Mouse (Mus musculus) thymus, postnatal 4 days (tissue): ENCODE measurements around the gene Rmdn3.

ENCODE experiments used
- DNase-seq: peaks from one replicate; pipeline ENCODE4 v3.0.0; 2021

The Rmdn3 gene

DNA sequence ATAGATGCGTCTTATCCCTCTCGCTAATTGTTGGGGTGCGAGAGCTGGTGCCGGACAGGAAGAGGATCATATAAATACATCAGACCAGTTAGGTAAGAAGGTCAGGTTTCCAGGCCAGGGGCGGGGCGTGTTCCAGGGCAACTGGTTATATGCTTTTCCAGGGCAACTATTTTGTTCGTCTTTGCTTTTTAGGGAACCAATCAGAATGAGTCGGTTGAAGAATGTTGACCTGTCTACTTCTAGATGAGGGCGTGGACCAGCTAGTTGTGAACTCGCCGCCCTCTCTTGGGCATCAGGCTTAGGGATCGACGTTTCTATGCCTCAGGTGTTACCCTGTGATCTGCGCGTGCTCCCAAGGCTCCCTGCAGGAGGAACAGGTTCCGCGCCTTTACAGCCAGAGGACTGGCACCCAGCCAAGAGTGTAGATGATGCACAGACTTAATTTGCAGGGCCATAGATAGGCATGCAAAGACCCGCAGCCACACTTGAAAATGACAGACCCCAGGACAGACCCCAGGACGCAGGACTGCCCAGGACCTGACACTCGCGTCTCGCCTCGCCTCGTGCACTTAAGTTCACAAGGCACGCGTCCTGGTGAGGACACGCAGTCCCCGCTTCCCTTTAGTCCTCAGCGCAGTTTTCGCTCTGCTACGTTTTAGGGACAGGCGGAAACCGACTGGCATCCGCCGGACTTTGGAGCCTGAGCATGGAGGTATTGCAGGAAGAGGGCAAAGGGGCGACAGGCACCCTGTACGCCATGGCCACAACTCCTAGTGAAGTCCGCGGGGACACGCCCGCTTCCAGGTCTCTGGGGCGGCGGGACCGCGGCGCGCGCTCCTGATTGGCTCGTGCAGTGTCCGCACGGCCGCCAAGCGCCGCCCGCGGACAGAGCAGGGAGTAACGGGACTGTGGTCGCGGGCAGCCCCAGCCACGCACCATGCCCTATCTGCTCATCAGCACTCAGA, 10.3 kb upstream of the Rmdn3 start, which contains the start of gene Gchfr:
TSS of gene Gchfr (plus strand) at position 873 of the 965 bp plus-strand sequence.
- peak; percentile 27 for DNase-seq

DNA sequence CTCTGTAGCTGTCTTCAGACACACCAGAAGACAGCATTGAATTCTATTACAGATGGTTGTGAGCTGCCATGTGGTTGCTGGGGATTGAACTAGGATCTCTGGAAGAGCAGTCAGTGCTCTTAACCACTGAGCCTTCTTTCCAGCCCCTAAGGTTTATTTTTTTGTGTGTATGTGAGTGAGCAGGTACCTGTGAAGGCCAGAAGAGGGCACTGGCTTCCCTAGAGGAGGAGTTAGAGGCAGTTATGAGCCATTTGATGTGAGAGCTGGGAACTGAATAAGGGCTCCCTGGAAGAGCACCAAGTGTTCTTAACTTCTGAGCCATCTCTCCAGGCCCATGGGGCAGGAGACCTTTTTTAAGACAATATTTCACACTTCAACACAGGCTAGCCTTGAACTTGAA, 8.6 kb upstream of the Rmdn3 start:
- DNase-seq, result no peak

DNA sequence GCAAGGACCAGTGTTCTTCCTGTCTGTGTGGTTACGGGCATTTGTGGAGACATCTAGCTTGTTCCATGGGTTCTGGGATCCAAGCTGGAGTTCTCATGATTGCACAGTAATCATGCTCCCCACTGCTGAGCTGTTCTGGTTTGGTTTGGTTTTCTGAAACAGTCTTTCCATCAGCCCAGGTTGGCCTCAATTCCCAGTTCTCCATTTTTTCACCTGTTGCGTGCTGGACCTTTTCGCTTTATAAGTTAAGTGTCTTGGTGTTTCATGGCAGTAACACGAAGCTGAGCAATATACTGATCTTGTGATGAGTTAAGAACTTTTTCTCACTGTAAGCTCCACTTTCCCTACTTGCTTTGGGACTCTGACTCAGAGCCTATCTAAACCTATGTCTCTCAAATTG, 7.2 kb upstream of the Rmdn3 start:
- DNase-seq, result no peak

DNA sequence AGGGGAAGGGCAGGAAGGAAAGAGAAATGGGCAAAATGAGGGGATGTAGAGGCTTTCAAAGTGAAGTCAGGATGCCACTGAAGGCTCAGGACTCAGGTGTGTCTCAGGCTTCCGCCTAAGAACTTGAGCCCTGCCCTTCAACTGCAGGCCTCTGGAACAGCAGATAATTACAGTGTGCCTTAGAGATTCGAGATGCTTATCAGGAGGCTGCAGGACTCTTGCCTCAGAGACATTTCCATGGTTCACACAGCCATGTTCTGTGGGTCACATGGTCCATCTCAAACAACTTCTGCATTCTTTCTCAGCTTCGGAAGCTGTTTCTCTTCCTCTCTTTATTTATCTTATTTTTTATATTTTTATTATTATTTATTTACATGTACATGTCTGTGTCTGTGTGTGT, 6.3 kb upstream of the Rmdn3 start:
- DNase-seq, result no peak

DNA sequence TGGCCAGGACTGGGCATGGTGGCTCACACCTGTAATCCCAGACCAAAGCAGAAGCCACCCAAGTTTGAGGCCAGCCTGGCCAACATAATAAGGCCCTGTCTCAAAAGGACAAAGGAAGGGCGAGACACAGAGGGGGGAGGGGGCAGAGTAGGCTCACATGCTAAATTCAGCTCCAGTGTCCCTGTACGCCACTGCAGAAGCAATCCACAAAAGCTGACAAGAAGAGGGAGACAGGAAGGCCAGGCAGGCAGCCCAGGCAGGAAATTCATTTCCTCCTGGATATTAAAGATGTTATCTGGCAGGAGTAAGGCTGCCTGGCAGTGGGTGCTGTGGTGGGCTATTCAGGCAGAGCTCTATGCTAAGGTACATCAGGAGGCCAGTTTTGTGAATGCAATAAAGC, 4.4 kb upstream of the Rmdn3 start:
- no peak for DNase-seq

DNA sequence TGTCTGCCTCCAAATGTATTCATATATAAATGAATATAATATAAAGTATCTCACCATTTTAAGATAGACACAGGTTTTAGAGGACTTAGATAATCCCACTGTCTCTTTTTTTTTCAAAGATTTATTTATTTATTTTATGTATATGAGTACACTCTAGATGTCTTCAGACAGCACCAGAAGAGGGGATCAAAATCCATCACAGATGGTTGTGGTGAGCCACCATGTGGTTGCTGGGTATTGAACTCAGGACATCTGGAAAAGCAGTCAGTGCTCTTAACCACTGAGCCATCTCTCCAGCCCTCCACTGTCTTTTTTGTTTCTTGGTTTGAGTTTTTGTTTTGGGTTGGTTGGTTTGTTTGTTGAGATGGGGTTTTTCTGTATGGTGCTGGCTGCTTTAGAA, 1.0 kb upstream of the Rmdn3 start:
- no peak for DNase-seq

DNA sequence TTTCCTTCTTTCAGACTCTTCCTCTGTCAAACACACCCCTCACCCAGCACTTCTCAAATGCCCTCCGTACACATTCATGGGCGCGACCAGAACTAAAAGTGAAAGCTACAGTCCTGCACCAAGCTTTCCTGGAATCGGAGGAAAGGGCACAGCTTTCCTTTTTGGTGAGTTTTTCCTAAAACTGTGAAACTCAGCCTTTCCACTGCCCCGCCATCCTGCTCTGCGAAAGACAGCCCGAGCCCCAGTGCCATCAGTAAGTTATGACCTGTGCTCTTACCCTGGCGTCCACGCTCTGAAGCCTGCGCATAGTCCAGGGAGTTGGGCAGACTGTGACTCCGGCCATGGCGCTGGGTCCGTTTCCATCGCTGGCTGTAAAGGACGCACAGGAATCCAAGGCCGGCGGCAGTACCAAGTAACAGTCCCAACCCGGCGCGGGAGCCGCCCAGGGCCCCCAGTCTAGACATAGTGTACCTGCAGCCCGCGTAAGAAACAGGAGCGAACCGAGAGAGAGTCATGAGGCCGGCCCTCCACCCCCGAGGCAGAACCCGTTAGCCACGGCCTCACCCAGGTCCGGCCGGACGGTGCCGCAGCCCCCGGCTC, 653 bp downstream of the Rmdn3 start:
- DNase-seq, result no peak

DNA sequence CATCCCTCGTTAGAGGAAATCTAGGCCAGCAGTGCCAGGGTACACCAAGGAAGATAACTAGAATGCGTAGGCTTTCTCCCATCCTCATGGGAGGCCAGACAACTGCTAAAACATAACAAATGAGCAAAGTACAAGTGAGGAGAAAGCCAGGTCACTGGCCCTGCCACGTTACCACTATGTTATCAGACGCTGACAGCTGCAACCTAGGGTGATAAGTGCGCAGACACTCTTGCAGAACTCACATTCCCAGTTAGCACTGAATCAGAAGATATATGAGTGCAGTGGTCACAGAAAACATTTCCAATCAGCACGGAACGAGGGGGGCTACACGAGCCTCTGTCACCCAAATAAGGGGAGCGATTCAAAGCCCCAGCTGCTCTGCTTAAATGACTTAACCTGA, 1.4 kb downstream of the Rmdn3 start:
- DNase-seq, result no peak

DNA sequence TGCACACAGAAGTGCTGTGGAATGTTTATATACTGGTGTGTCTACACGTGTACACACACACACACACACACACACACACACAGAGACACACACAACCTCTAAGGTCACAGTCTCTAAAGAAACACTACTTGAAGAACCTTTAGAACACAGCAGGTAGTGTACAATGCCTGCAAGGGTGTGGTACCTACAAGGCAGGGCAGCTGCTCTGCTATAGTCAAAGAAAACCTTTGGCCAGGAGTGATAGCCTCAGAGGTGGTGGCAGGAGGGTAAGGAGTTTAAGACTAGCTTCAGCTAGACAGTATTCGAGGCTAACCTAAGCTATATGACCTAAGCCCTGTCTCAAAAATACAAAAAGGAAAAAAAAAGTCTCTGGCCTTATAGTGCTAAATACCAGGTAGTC, 2.2 kb downstream of the Rmdn3 start:
- no peak for DNase-seq

DNA sequence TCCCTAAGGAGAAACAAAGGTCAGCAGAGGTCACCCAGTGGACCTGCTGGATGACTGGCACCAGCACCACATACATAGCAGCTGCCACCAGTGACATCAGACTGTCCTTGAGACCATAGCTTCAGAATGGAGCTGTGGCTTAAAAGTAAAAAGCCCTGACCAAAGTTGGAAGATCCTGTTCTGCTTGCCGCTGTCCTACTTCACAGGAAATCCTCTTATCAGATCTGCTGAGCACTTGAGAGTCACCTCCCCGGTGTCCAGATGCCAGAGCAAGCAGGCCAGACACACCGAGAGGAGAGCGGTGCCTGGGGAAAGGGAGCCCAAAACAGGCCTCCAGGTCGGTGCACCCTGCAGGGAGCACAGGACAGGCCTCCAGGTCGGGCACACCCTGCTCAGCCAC, 4.6 kb downstream of the Rmdn3 start:
- no peak for DNase-seq

DNA sequence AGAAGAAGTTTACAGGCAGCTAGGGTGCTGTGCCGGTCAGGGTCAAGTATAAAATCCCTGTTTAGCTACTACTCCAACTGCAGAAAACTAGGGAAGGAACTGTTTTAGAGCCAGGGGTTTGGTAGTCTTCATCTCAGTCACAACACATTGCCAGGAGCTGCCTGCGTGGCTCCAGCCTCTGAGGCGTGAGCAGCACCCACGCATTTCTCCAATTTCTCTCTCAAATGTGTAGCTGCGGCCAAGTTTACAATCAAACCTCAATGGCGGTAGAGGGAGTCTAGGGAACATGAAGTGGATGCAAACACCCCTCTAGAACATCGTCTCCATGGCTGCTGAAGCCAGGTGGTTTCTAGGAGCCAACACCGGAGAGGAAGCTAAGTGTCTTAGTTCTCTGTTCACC, 9.1 kb downstream of the Rmdn3 start:
- no peak for DNase-seq

DNA sequence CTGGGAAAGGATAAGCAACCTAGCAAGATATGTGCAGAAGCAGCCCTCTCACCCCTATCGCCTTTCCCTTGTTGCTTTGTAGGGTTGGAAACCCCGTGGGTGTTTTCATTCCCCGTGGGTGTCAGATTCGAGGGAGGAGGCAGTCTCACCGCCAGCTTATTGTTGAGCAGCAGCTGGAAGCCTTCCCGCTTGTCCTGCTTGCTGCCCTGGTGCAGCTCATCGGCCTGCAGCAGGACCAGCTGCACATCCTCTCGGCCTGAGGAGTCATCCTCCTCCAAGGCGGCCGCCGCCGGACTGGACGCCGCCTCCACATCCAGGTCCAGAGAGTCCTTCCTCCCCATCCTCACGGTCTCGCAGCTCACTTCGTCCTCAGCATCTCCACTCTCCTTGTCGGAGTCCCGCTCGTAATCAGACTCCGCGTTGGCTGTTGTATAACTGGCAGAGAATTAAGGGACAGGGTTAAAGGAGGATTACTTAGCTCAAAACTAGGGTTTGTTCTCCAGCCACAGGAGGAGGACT, 9.6 kb downstream of the Rmdn3 start:
- no peak for DNase-seq

DNA sequence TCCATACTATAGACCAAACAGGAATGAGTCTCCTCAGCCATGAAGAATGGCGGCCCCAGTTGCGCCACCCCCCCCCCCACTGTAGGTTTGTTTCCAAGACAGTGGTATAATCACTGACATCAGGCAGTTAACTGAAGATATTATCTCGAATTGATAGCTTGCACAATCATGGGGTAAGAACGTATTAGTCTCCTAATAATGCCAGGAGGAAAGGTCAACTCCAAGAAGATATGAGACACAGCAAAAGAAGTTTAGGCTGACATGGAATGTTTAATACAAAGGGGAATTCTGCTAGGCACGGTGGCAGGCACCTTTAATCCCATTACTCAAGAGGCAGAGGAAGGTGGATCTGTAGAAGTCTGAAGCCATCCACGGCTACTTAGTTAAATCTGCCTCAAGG, 10.4 kb downstream of the Rmdn3 start:
- DNase-seq, result no peak

DNA sequence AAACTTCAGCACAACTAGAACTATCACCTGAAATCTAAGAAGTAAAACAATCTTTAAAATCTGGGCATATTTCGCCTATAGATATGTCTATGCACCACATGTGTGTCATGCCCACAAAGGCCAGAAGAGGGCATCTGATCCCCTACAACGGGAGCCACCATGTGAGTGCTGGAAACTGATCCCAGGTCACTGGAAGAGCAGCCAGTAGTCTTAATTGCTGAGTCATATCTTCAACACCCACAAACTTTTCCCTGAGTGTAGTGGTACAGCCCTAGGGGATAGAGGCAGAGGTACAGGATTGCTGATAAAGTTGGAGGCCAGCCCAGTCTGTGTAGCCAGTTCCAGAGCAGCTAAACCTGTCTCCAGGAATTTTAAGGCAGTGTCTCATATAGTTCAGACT, 11.6 kb downstream of the Rmdn3 start:
- peak; percentile 39 for DNase-seq

DNA sequence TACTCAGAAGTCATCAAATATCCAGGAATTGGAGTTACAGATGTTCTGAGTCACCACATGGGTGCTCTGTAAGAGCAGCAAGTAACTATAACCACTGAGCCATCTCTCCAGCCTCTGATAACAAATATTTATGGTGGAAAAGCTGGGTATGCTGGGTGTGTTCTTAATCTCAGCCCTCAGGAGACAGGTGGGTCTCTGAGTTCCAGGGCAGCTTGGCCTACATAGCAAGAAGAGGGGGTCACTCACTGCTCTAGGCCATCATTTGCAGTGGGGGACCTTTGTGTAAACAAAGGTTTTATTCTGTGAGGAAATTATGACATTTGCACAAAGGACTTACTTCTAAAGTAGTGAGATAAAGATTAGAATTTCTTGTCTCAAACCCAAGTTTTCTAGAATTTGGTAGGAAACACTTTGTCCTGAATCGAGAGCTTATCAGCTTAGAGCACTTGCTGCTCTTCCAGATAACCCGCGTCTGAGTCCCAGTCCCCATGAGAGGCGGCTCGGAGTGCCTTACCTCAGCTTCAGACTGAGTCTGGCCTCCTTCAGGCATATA, 20.4 kb downstream of the Rmdn3 start:
- DNase-seq, result no peak

DNA sequence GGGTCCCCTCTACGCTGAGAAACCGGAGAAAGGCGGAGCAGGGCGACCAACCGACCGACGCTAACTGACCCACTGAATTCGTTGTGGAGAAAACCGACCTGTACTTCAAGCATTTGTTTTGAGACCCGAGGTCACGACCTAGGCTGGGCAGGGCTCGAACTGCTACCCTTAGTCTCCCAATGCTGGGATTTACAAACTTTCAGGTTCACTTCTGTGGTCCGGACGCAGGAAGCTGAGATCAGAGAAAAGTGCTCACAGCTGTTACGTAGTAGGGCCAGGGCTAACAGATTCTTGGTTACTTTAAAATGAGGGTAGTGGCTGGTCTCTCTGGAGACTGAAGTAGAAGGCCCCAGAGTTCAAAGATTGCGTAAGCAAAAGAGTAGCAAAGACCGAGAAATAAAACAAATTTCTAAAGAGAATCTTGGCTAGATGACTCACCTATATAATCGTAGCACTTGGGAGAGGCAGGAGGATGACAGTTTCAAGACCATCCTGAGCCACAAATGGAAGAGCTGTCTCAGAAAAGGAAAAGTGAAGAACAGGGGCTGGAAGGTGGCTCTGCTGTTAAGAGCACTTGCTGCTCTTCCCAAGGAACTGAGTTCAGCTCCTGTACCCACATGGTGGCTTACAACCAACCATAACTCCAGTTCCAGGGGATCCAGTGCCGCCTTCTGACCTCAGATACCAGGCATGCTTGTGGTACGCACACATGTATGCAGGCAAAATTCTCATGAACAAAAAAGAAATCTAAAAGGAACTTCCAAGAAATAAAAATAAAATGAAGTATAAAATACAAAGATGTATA, 43.5 kb downstream of the Rmdn3 start:
- DNase-seq, result no peak

DNA sequence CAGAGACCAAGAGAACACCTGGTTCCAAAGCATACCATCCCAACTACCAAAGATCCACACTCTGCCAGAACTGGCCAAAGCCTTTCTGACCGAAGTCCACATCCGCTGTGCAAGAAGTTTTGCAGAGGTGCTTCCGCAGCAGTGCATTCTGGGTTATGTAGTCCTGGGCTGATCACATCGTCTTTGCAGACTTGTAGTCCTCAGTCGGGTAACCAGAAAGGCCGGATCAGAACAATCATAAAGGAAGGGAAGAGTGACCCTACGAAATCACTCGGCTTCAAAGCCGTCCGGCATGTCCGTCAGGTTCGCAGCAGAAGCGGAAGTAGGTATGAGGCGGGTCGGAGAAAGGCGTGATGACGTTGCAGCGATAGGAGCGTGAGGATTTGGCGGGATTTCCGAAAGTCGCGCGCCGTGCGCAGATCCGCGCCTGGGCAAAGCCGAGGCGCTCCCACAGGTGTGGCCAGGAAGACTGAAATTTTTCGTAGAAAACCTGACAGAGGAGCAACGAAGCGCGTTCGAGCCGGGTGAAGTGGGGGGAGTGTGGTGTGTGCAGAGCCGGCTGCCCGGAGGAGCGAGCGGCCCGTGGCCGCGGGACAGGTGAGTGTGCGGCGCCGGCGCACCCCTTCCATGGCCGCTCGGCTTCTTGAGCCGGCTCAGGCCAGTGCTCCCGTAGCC, 44.3 kb downstream of the Rmdn3 start, which contains the start of gene Rad51:
TSS of gene Rad51 (plus strand) at position 356 of the 675 bp plus-strand sequence.
- peak; percentile 85 for DNase-seq

DNA sequence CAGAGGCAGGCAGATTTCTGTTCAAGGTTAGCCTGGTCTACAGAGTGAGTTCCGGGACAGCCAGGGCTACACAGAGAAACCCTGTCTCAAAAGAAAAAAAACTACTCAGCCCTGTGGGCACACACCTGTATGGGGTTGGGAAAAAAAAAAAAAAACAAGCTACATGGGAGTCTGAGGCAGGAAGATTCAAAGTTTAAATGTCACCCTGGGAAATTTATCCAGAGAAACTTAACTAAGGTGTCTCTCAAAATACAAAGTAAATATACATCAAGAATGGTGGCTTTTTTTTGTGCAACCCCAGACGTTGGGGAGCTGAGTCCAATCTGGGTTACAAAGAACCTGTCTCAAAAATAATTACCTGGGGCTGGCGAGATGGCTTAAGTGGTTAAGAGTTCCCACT, 45.8 kb downstream of the Rmdn3 start:
- no peak for DNase-seq

DNA sequence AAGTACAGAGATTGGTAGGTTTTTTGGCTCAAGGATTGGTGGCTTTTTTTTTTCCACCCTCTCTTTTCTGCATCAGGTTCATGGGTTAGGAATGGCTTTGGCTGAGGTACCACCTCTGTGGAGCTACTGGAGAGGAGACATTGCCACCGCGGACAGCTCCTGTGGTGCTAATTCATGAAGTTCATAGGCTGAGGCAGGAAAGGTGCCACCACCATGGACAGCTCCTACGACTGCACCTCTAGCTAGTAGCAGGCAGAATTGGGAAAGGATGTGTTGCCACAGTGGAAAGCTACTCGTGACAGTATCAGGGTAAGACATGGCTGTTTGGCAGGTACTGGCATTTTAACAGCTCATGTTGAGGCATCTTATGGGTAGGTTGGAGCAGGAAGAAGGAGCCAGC, 48.3 kb downstream of the Rmdn3 start:
- DNase-seq, result peak; percentile 52

DNA sequence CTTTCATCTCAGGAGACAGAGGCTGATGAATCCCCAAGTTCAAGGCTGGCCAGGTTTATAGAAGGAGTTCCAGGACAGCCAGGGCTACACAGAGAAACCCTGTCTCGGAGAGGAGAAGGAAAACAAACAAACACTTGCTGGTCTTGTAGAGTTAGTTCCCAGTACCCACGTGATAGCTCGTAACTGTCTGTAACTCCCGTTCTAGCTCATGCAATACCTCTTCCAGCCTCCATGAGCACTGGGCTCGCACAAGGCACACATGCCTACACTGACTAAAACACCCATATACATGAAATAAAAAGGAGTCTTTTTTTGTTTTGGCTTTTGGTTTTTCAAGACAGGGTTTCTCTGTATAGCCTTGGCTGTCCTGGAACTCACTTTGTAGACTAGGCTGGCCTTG, 50.3 kb downstream of the Rmdn3 start:
- no peak for DNase-seq

DNA sequence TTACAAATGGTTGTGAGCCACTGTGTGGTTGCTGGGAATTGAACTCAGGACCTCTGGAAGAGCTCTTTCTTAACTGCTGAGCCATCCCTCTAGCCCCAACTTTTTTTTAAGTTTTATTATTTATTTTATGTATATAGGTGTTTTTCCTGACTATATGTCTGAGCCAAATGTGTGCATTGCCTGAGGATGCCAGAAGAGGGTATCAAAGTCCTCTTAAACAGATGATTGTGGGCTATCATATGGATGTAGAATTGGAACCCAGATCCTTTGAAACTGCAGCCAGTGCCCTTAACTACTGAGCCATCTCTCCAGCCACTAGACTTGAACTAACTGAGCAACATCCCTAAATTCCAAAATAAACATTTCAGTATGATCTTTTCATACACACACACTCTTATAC, 55.3 kb downstream of the Rmdn3 start:
- no peak for DNase-seq
